Mouse (Mus musculus) heart, postnatal 4 days (tissue): Measurements from ENCODE around the gene Haus5. TPM values are rescaled to one million over a fixed set of nuclear protein-coding genes. Genes with fewer than 3 reads are reported as not detected.

ENCODE experiments used
- DNase-seq: peaks from one replicate; pipeline ENCODE4 v3.0.0; 2021
- total RNA-seq, 2 experiments: library from RNA; stranded (reverse); gene quantifications; 2 replicates each; pipeline ENCODE4 v1.2.3; 2021

The Haus5 gene
- 10 to 100 TPM; 13.1 to 16.6 TPM for total RNA-seq

GRCm38 (mm10) chr7:30664529-30665200, at the start of gene Haus5:
TSS of gene Haus5 (minus strand) at chr7:30664994.
- DNase-seq: peak; percentile 93

- DNase-seq: no peak
Measured at GRCm38 (mm10) chr7:30711942-30712341, 47.1 kb upstream of the Haus5 start, which contains the start of gene Atp4a. TSS of gene Atp4a (plus strand) at chr7:30712209.

- no peak for DNase-seq
Measured at GRCm38 (mm10) chr7:30707441-30707840, 42.6 kb upstream of the Haus5 start.

DNA sequence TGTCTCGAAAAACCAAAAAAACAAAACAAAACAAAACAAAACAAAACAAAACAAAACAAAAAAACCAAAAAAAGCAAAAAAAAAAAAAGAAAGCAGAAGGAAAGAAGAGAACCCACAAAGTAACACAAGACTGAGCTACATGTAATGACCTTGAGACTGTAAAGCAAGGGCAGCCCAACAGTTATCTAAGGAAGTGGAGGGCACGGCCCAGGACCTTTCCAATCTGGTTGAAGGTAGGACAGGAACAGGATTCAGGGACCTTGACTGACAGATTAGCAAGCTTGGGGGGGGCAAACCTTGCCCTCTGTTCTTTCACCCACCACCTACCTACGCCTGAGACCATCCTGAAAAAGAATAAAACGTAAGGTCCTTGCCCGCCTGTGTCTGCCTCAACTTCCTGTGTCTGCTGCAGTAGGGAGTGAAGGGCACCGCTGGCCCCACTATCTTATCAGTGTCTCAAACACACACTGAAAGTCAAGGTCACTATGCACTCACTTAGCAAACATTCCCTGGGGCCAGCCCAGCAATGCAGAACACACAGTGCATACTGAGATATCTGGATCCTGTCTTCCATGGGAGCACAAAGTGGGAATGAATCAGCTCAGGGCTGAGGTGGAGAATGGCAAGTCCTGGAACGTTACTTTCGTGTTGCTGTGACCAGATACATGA, 41.6 kb upstream of the Haus5 start:
- peak; percentile 35 for DNase-seq

- DNase-seq: peak; percentile 27
Measured at GRCm38 (mm10) chr7:30698589-30698988, 33.8 kb upstream of the Haus5 start, which contains the start of gene 2200002J24Rik. TSS of gene 2200002J24Rik (plus strand) at chr7:30698926.

DNA sequence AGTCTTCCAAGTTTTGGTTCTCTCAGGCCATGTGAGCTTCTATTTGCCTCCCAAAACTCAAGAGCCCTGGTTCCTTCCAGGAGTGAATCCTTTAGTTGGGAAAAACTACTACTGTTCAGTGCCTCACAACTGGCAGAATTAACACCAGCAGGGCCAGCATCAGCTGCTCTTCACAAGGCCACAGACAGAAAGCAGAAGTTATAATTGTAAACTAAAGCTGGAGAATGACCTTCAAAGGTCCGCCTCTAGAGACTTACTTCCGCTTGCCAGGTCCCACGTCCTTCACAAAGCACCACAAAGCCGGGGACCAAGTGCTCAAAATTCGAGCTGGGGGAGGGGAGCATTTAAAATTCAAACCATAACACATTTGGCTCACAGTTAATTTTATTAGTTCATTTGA, 33.3 kb upstream of the Haus5 start:
- DNase-seq: no peak

DNA sequence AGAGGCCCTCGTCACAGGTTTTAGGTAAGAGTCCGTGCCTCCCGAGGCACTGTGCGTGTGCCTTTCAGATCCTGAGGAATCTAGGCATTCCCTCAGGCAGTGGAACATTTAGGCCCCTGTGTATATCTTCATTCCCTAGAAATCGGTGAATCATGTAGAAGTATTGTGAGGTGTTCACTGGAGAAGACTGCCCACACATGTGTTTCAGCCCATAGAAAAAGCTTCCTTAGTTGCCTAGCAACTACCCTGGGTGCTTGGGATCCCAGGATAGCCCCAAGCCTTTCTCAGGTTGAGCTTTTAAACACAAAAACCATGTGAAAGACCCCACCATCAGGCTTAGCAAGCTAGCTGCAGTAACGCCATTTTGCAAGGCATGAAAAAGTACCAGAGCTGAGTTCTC, 23.5 kb upstream of the Haus5 start:
- no peak for DNase-seq

GRCm38 (mm10) chr7:30683425-30683824, 18.6 kb upstream of the Haus5 start:
- DNase-seq: no peak

DNA sequence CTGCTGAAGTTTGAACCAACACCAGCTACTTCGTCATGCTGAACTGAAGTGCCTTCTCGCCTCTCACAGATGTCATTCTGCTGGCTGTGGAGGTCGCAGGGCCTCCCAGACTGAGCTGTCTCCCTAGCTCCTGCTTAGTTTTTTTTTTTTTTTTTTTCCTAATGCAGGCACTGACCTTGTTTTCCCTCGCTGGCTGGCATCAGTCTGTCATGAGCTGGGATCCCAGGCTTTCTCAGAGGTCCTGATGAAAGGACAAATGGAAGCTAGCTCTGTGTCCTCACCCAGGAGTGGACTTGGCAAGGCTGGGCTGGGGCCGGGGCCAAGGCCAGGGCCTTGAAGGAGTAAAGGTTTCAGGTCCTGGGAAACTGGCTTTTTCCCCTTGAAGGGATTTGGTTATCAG, 17.1 kb upstream of the Haus5 start:
- DNase-seq: peak; percentile 38

DNA sequence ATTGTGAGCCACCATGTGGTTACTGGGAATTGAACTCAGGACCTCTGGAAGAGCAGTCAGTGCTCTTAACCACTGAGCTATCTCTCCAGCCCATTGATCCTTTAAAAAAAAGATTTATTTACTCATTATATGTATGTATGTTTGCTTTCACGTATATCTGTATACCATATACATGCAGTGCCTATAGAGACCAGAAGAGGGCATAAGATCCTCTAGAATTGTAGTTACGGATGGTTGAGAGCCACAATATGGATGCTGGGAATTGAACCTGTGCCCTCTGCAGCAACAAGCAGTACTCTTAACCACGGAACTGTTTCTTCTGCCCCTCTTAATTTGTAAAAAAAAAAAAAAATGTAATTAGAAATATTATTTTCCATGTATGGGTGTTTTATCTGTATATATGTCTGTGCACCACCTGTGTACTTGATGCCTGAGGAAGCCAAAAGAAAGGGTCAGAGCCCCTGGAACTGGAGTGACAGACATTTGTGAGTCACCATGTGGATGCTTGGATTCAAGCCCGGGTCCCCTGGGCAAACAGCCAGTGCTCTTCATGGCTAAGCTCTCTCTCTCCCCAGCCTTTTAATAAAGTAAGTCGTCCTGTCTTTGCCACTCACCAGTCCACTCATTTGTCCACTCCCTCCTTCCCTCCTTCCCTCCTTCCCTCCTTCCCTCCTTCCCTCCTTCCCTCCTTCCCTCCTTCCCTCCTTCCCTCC, 13.6 kb upstream of the Haus5 start:
- peak; percentile 88 for DNase-seq

DNA sequence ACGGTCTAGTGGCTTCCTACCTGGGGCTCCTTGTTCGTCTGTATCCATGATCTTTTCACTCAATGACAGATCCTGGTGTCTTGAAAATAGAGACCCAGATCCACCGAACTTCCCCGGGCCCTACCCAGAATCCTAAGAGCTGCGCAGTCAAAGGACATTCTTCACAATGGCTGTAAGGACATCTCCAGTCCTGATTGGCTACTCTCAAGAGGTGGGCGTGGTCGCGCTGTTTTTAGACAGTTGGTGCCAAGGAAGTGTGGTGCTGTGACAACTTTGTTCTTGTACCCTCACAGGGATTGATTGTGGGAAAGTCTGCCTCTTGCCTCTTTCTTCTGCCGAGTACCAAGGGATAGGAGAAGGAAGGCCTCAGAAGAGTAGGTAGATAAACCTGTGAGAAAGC, 6.7 kb upstream of the Haus5 start, which contains the start of gene Pmis2:
Gene Pmis2 (minus strand): TSS at position 126 of the 400 bp plus-strand sequence.
- DNase-seq: no peak

DNA sequence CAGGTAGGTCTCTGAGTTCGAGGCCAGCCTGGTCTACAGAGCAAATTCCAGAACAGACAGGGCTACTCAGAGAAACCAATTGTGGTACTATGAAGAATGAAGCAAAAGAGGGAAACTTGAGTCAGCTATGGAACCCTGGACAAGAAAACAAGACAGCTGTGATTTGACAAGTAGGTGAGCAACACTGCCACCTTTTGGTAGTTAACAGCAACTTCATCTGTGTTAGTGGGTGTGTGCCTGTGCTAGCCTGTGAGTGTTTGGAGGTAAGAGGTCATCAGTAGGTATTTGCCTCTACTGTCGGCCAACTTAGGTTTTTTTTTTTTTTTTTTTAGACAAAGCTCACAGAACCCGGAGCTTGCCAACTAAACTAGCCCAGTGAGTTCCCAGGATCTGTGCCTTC, 4.4 kb upstream of the Haus5 start:
- no peak for DNase-seq

- DNase-seq: no peak
Measured at GRCm38 (mm10) chr7:30665321-30665720, 527 bp upstream of the Haus5 start.

DNA sequence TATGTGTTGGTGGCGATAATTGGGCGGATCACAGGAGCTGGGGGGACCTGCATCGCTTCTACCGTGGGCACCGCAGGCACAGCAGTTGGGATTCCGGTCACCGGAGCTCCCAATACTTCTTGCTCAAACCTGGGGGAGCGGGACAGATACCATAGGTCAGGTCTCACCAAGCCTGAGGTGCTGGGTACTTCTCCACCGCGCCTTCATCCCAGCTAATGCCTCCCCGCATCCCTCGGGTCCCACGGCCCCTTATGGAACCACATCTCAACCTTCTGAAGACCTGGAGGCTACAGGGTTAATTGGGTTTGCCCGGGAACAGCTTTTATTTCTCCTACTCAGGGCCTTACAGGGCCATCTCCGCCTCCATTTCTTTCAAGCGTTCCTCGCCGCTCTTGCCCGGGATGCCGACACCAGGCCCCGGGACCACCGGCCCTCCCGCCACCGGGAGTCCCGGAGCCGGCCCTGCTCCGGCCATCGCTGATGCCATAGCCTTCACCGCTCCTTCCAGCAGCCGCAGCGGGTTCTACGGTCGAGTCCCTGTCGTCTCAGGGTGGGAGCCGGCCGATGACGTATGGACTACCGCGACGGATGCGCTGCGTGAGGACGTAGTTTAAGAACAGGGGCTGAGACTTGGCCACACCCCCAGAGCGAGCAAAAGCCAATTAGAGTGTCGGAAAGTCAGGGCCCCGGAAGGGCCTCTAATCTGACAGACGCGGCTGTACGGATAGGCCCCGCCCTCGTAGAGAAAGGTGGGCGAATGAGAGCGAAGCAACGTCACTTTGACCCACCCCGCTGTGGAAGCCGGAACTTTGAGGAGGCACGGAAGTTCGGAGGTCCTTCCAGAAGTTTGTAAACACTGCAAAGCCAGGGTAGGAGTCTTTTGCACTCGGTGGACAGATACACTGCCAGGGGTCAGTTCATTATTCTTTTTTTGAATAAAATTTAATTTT, 14.9 kb downstream of the Haus5 start, which contains the start of gene Rbm42:
Gene Rbm42 (minus strand): TSS at position 727 of the 950 bp plus-strand sequence.
- peak; percentile 98 for DNase-seq

DNA sequence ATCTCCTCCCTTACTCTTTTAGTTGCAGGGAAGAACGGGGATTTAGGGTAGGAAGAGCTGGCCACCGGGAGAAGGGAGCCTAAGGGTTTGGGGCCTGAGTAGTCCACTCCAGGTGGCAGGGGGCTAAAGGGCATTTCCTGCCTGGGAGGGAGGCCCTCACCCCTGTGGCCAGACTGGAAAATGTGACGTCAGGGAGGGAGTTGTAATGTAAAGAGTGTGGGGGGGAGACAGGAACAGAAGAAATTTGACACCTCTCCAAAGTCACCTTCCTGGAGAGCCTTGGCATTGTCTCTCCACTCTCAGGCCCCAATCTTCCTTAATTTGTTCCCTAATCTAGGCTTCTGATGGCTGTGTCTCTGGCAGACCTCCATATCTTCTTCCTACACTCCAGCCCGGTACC, 25.7 kb downstream of the Haus5 start:
- DNase-seq: no peak

GRCm38 (mm10) chr7:30636395-30636794, 28.4 kb downstream of the Haus5 start:
- DNase-seq: no peak

DNA sequence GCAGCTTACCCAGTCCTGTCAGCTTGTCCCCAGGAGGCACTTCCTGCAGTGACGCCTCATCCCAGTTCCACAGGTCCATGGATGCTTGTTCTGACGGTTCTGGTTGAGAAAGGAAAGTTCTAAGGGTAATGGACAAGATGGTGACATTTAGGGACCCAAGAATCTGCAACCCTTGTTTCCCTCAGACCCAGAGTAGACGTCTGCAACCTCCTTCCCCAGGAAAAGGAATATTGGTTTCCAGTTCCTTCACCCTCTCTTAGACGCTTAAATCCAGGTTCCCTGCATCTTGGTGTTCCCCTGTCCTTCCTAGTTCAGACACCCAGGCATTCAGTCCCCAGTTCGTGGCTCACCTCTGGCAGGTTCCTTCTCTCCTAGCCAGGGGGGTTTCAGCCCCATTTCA, 29.0 kb downstream of the Haus5 start, which contains the start of gene Etv2:
Gene Etv2 (minus strand): TSS at position 101 of the 400 bp plus-strand sequence.
- no peak for DNase-seq

DNA sequence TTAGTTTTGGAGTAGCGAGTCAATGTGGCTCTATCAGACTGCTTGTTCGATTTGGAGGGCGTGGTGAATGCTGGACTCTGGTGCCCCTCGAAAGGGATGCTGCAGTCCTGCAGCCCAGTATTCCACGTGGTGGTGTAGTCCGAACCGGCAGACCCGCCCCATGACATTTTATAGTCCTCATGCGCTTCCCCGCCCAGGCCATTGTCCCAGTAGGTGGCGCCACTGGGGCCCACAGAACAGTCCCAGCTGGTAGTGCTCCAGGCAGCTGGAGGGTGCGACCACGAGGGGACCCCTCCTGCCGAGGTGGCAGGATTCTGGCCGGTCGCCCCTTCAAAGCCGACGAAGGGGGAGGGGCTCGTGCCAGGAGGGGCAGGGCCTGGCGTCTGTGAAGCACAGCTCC, 30.2 kb downstream of the Haus5 start:
- DNase-seq: peak; percentile 73

DNA sequence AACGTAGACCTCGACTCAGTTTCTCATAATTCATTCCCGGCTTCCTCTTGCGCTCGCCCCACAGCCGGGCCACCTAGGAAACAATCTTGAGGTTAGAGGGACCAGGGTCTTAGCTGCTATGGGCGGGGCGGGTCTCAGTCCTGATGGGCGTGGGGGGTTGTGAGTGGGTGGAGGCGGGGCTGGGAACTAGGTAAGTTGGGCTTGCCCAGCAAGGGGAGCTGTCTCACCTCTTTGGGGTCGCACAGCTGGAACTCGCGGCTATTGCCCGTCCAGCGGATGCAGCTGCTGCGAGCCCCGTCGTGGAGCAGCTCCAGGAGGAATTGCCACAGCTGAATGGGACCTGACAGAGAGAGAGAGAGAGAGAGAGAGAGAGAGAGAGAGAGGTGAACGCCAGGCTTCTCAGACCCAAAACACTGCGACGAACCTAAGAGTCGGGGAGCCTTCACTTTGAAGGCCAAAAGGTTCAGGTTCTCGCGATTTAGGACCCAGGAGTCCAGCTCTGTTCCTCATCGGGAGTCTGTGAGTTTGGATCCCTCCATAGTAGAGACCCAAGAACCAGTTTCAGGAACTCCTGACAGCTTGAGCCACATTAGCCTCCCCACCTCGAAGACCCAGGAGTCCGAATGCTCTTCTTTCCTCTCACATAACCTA, 30.9 kb downstream of the Haus5 start:
- no peak for DNase-seq

DNA sequence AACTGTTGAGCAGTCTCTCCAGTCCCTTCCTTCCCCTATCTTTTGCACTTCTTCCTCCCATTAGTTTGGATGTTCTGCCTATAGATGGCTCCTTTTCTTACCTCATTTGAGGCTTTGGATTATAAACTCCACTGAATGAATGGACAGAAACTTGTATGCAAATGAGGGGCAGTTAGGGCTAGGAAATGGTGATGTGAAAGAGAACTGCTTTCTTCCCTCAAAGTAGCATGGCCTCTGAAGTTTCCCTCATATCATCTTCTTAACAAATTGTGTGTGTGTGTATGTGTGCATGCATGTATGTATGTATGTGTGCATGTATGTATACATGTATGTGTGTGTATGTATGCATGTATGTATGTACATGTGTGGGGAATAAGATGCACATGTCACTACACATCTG, 35.8 kb downstream of the Haus5 start:
- no peak for DNase-seq

DNA sequence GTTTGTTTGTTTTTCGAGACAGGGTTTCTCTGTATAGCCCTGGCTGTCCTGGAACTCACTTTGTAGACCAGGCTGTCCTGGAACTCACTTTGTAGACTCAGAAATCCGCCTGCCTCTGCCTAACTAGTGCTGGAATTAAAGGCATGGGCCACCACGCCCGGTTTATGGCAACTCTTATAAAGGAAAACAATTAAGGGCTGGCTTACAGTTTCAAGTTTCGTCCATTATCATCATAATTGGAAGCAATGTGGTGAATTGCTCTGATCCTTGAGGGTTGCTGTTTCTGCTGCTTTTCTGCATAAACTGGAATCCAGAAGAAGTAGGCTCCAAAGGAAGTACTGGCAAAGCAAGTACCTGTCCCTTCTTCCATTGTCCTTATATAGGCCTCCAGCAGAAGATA, 38.1 kb downstream of the Haus5 start:
- no peak for DNase-seq
